Mouse (Mus musculus) induced T-regulatory cell, adult 2 months (primary cell): ENCODE results near the gene Cela2a.
A peak's percentile ranks its signal among the peaks of the same experiment; 100 is the strongest.

Experiments used
- DNase-seq: peaks from one replicate; pipeline ENCODE4 v3.0.0-alpha.2; 2012; ENCODE audit warnings: low read depth

Gene Cela2a

DNA sequence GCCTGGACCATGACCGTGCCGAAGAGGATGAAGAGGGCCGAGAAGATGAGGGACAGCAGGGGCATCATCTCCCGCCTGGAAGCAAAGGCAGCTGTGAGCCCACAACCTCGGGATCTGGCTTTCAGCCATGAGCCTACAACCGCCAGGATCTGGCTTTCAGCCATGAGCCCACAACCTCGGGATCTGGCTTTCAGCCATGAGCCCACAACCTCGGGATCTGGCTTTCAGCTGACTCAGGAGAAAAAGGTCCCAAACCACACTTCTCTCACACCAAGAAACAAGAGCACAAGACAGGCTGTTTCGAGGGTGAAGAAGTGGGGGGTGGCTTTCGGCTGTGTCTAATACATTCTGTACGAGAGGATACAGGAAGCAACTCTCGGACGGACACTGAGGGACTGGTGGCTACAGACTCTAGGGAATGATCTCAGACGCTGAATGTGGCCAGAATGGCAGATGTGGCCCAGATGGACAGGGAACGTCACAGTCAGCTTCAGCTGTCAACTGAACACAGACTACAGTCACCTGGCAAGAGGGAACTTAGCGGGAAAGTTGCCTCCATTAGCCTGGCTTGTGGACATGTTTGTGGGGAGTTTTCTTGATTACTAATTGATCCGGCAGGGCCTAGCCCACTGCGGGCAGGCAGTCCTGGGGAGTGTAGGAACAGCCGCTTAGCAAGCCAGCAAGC lies 59.1 kb downstream of the Cela2a start:
- no peak for DNase-seq

DNA sequence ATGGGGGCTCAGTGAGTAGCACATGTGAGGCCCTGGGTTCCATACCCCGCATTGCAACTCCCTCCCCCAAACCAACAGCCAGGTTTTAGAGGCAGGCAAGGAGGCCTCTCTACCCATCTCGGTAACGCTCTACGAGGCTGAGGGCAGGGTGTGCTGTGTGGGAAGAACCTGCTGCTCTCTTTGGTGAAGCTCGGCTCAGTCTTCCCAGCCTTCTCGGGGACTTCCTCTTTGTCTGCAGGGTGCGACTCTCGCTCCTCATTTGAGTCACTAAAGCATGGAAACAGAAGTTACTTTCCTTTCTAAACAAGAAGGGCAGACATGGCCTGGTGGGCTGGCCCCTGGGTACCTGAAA lies 59.7 kb downstream of the Cela2a start:
- peak; percentile 18 for DNase-seq

DNA sequence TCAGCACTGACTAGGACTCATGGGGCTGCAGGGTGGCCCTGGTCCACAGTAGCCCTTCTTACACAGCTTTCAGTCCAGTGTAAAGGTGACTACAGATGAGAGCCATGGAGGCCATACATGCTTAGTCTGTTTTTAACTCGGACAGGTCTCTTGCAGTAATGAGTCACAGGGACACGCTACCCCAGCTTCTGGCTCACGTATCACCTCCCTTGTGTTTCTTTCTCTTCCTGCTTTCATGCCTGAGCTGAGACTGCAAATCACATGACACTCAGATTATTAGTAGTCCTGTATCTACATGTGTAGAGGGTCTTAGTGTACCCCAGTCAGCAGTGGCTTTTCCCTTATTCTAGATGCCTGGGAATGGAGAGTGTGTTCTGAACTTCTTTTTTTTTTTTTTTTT lies 61.0 kb downstream of the Cela2a start:
- no peak for DNase-seq
